Mouse (Mus musculus): ENCODE data around the gene Galp. TPM values are rescaled to one million over a fixed set of nuclear protein-coding genes. Genes with fewer than 3 reads are reported as not detected.
"Not testable (repeated sequence)": the region's sequence is repeated elsewhere in the genome, so short reads cannot be mapped to it uniquely, and the experiment has no call there.

Galp gene
- polyA plus RNA-seq, 1 experiment from 2014 or later = not detected

- Histone ChIP-seq H3K36me3 (no peaks in the 10 kb centered on the region), H3K9me3 (no peaks in the 10 kb centered on the region), H3K4me2 (no peak overlapping the region), H3K4me1 (replicated peaks) (no peaks in the 10 kb centered on the region), H3K9ac (replicated peaks) (no peak overlapping the region), H3K27me3 (no peaks in the 10 kb centered on the region; the same call in 1 of the 2 replicates), H3K27ac (no peak overlapping the region), H3K4me3 (replicated peaks) (no peak overlapping the region)
- no peak for ATAC-seq (ENCODE audit: insufficient number of reproducible peaks, insufficient read depth, low FRiP score, low TSS enrichment, low read depth)
- WGBS = 39% methylated on average over 16 of the region's 16 CpGs
Observed at GRCm38 (mm10) chr7:6258232-6259220, 61.6 kb downstream of the Galp start.

- H3K9me3 ChIP-seq; H3K36me3 ChIP-seq; H3K4me1 ChIP-seq (replicated peaks); H3K27me3 ChIP-seq; H3K27ac ChIP-seq; ATAC-seq (ENCODE audit: insufficient number of reproducible peaks, insufficient read depth, low FRiP score, low TSS enrichment, low read depth); H3K4me3 ChIP-seq (replicated peaks); H3K9ac ChIP-seq (replicated peaks); H3K4me2 ChIP-seq: not testable (repeated sequence)
- 46% methylated on average over 2 of the region's 2 CpGs for WGBS
Observed at GRCm38 (mm10) chr7:6260004-6260403, 63.1 kb downstream of the Galp start.

DNA sequence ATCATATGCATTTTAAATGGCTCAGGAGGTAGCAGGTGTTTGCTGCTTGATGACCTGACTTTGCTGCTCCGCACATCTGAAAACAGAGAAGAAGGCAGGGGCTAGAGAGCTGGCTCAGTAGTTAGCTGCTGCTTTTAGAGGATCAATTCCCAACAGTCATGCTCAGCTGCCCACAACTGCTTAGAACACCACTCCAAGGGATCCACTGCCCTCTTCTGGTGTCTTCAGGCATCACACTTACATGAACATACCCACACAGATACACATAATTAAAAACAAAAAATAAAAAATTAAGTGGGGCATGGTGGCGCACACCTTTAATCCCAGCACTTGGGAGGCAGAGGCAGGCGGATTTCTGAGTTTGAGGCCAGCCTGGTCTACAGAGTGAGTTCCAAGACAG, 65.2 kb downstream of the Galp start:
- H3K4me3 ChIP-seq (replicated peaks) = no peak overlapping the region
- H3K4me2 ChIP-seq = no peak overlapping the region
- no peaks in the 10 kb centered on the region for H3K36me3 ChIP-seq
- H3K4me1 ChIP-seq (replicated peaks) = no peaks in the 10 kb centered on the region
- H3K9me3 ChIP-seq = no peaks in the 10 kb centered on the region
- no peak for ATAC-seq (ENCODE audit: insufficient number of reproducible peaks, insufficient read depth, low FRiP score, low TSS enrichment, low read depth)
- no peak overlapping the region for H3K9ac ChIP-seq (replicated peaks)
- no peaks in the 10 kb centered on the region; the same call in 1 of the 2 replicates for H3K27me3 ChIP-seq
- 89% methylated on average over 3 of the region's 3 CpGs for WGBS
- H3K27ac ChIP-seq = no peak overlapping the region

DNA sequence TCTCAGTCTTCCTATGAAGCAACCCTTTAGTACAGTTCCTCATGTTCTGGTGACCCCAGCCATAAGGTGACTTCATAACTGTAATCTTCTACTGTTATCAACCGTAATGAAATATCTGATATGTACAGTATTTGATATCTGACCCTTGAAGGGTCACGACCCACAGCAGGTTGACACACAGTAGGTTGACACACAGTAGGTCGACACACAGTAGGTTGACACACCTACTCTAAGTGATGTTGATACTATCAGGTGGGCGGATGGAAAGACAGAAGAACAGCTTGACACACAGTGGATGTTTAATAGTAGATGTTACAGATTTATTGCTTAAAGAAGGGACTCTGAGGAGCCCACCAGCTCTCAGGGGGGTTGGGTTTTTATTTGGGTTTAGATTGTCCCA, 66.1 kb downstream of the Galp start:
- H3K4me3 ChIP-seq (replicated peaks) = no peak overlapping the region
- H3K9ac ChIP-seq (replicated peaks) = no peak overlapping the region
- H3K36me3 ChIP-seq = no peaks in the 10 kb centered on the region
- no peaks in the 10 kb centered on the region for H3K9me3 ChIP-seq
- no peak overlapping the region for H3K4me2 ChIP-seq
- 83% methylated on average over 4 of the region's 4 CpGs for WGBS
- no peak for ATAC-seq (ENCODE audit: insufficient number of reproducible peaks, insufficient read depth, low FRiP score, low TSS enrichment, low read depth)
- H3K27ac ChIP-seq = no peak overlapping the region
- H3K4me1 ChIP-seq (replicated peaks) = no peaks in the 10 kb centered on the region
- H3K27me3 ChIP-seq = no peaks in the 10 kb centered on the region; the same call in 1 of the 2 replicates

- H3K4me2 ChIP-seq = no peak overlapping the region
- ATAC-seq (ENCODE audit: insufficient number of reproducible peaks, insufficient read depth, low FRiP score, low TSS enrichment, low read depth) = no peak
- no peaks in the 10 kb centered on the region for H3K9me3 ChIP-seq
- no peaks in the 10 kb centered on the region for H3K36me3 ChIP-seq
- no peaks in the 10 kb centered on the region for H3K27me3 ChIP-seq
- no peak overlapping the region for H3K27ac ChIP-seq
- H3K4me1 ChIP-seq (replicated peaks) = no peaks in the 10 kb centered on the region
- H3K4me3 ChIP-seq (replicated peaks) = no peak overlapping the region
- H3K9ac ChIP-seq (replicated peaks) = no peak overlapping the region
- WGBS = 68% methylated on average over 8 of the region's 8 CpGs
Observed at GRCm38 (mm10) chr7:6265695-6266094, 68.8 kb downstream of the Galp start.

Other genes starting within 250 kb of the Galp start
- gene Vmn1r65, start 186.1 kb upstream of the Galp start, polyA plus RNA-seq (2016; fragmentation: Nextera tagmentation; extraction: Ambion mirVana) = not detected in 2 replicates
- not detected in 2 replicates for gene Nlrp4c, start 151.9 kb upstream of the Galp start, polyA plus RNA-seq (2016; fragmentation: Nextera tagmentation; extraction: Ambion mirVana)
- gene Zfp787, start 41.1 kb upstream of the Galp start, polyA plus RNA-seq (2016; fragmentation: Nextera tagmentation; extraction: Ambion mirVana) = 35.2 and 36.1 TPM in 2 replicates
- gene Zfp444, start 24.9 kb upstream of the Galp start, polyA plus RNA-seq (2016; fragmentation: Nextera tagmentation; extraction: Ambion mirVana) = 73.5 and 81.0 TPM in 2 replicates
- gene Zscan5b, start 25.2 kb downstream of the Galp start, polyA plus RNA-seq (2016; fragmentation: Nextera tagmentation; extraction: Ambion mirVana) = not detected in 2 replicates
- gene Epp13, start 55.6 kb downstream of the Galp start, polyA plus RNA-seq (2016; fragmentation: Nextera tagmentation; extraction: Ambion mirVana) = not detected in 2 replicates
- 8.3 and 8.8 TPM in 2 replicates for gene Zfp667, start 89.5 kb downstream of the Galp start, polyA plus RNA-seq (2016; fragmentation: Nextera tagmentation; extraction: Ambion mirVana)
- 8.2 and 8.8 TPM in 2 replicates for gene Zfp583, start 134.2 kb downstream of the Galp start, polyA plus RNA-seq (2016; fragmentation: Nextera tagmentation; extraction: Ambion mirVana)
- gene Gm3854, start 146.7 kb downstream of the Galp start, polyA plus RNA-seq (2016; fragmentation: Nextera tagmentation; extraction: Ambion mirVana) = 3.5 and 4.1 TPM in 2 replicates
- 1.8 and 2.1 TPM in 2 replicates for gene Zfp78, start 166.2 kb downstream of the Galp start, polyA plus RNA-seq (2016; fragmentation: Nextera tagmentation; extraction: Ambion mirVana)
- 11.1 and 12.3 TPM in 2 replicates for gene Zfp28, start 186.2 kb downstream of the Galp start, polyA plus RNA-seq (2016; fragmentation: Nextera tagmentation; extraction: Ambion mirVana)
- gene Smim17, start 201.6 kb downstream of the Galp start, polyA plus RNA-seq (2016; fragmentation: Nextera tagmentation; extraction: Ambion mirVana) = 0.26 and 0.35 TPM in 2 replicates
- not detected in 2 replicates for gene Gm20715, start 213.2 kb downstream of the Galp start, polyA plus RNA-seq (2016; fragmentation: Nextera tagmentation; extraction: Ambion mirVana)
- gene Olfr1344, start 241.6 kb downstream of the Galp start, polyA plus RNA-seq (2016; fragmentation: Nextera tagmentation; extraction: Ambion mirVana) = not detected in 2 replicates

All from limb, embryonic 12.5 days (tissue).